Mouse (Mus musculus) spleen, postnatal 14 days (tissue): ENCODE measurements around the gene Gm9922.

ENCODE experiments used
- DNase-seq, 2 experiments: peaks; one replicate each; pipeline ENCODE4 v3.0.0; 2021 to 2022; ENCODE audit warnings: low spot score in 2 of 2

Gene Gm9922

GRCm38 (mm10) chr14:101729237-101729971 lies at the start of gene Gm9922, which contains the start of gene Lmo7:
TSS of gene Gm9922 (minus strand) at chr14:101729814.
TSS of gene Lmo7 (plus strand) at chr14:101729957.
- no peak for DNase-seq

GRCm38 (mm10) chr14:101778426-101778825 lies 48.8 kb upstream of the Gm9922 start:
- DNase-seq: no peak

GRCm38 (mm10) chr14:101777129-101777493 lies 47.5 kb upstream of the Gm9922 start:
- no peak for DNase-seq

- no peak for DNase-seq
Observed at GRCm38 (mm10) chr14:101776296-101777128, 46.9 kb upstream of the Gm9922 start.

GRCm38 (mm10) chr14:101774631-101775030 lies 45.0 kb upstream of the Gm9922 start:
- no peak for DNase-seq

GRCm38 (mm10) chr14:101771756-101772155 lies 42.1 kb upstream of the Gm9922 start:
- DNase-seq: no peak

- DNase-seq: no peak
Observed at GRCm38 (mm10) chr14:101771336-101771735, 41.7 kb upstream of the Gm9922 start.

GRCm38 (mm10) chr14:101763762-101764295 lies 34.2 kb upstream of the Gm9922 start:
- DNase-seq: no peak

- no peak for DNase-seq
Observed at GRCm38 (mm10) chr14:101762267-101762666, 32.7 kb upstream of the Gm9922 start.

GRCm38 (mm10) chr14:101755425-101755824 lies 25.8 kb upstream of the Gm9922 start:
- no peak for DNase-seq

- DNase-seq: no peak
Observed at GRCm38 (mm10) chr14:101750910-101751309, 21.3 kb upstream of the Gm9922 start.

GRCm38 (mm10) chr14:101748436-101748835 lies 18.8 kb upstream of the Gm9922 start:
- no peak for DNase-seq

GRCm38 (mm10) chr14:101747811-101748210 lies 18.2 kb upstream of the Gm9922 start:
- no peak for DNase-seq

- no peak for DNase-seq
Observed at GRCm38 (mm10) chr14:101746635-101747034, 17.0 kb upstream of the Gm9922 start.

GRCm38 (mm10) chr14:101737501-101737900 lies 7.9 kb upstream of the Gm9922 start:
- DNase-seq: no peak

- DNase-seq: no peak
Observed at GRCm38 (mm10) chr14:101733542-101734303, 4.1 kb upstream of the Gm9922 start.

GRCm38 (mm10) chr14:101729972-101730692 lies 518 bp upstream of the Gm9922 start:
- no peak for DNase-seq

- DNase-seq: no peak
Observed at GRCm38 (mm10) chr14:101714414-101714813, 15.2 kb downstream of the Gm9922 start.

GRCm38 (mm10) chr14:101707088-101707487 lies 22.5 kb downstream of the Gm9922 start:
- DNase-seq: no peak

- no peak for DNase-seq
Observed at GRCm38 (mm10) chr14:101704479-101704878, 25.1 kb downstream of the Gm9922 start.

- DNase-seq: no peak
Observed at GRCm38 (mm10) chr14:101688406-101688805, 41.2 kb downstream of the Gm9922 start.
